Mouse (Mus musculus): ENCODE data around the gene Spg7. TPM values are rescaled to one million over a fixed set of nuclear protein-coding genes. Genes with fewer than 3 reads are reported as not detected.

The Spg7 gene
- polyA plus RNA-seq, 1 experiment = 104 TPM

DNA sequence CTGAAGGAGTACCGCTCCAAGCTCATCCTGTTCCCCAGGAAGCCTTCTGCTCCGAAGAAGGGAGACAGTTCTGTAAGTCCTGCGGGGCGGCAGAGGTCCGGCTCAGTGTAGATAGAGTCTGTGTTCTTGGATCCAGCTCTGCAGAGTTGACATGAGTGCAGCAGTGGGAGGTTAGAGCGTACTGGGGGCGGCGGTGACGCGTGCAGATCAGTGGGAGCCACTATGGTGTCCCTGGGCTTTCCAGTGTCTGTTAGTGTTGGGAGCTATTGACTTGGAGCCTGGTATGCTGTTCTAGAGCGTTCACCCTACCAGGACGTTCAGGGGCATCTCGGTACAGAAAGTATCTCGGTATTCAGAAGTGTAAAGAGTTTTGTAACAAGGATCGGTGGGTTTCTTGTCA is 40.5 kb downstream of the Spg7 start:
- no peak overlapping the region for H3K27ac ChIP-seq (ENCODE audit: insufficient read depth, low read length)
- H3K4me3 ChIP-seq (replicated peaks; ENCODE audit: insufficient read depth, low read depth, low read length) = peak overlapping the region; percentile 58
- WGBS = 6% methylated on average over 15 of the region's 15 CpGs
- 0 out of 2 replicates have a peak, but pooled peaks cover 2% of the 10 kb centered on the region for H3K4me1 ChIP-seq (ENCODE audit: control insufficient read depth, insufficient read depth, low read length)
- H3K27me3 ChIP-seq (ENCODE audit: control insufficient read depth, insufficient read depth, low read length) = no peaks in the 10 kb centered on the region
- no peak for DNase-seq
- TF ChIP-seq CTCF (IDR thresholded peaks at IDR 0.05; ENCODE audit: borderline replicate concordance, insufficient read depth, low read depth, low read length) (no peak), POLR2A (IDR thresholded peaks at IDR 0.05; ENCODE audit: borderline replicate concordance, insufficient read depth, low read length) (no peak)

DNA sequence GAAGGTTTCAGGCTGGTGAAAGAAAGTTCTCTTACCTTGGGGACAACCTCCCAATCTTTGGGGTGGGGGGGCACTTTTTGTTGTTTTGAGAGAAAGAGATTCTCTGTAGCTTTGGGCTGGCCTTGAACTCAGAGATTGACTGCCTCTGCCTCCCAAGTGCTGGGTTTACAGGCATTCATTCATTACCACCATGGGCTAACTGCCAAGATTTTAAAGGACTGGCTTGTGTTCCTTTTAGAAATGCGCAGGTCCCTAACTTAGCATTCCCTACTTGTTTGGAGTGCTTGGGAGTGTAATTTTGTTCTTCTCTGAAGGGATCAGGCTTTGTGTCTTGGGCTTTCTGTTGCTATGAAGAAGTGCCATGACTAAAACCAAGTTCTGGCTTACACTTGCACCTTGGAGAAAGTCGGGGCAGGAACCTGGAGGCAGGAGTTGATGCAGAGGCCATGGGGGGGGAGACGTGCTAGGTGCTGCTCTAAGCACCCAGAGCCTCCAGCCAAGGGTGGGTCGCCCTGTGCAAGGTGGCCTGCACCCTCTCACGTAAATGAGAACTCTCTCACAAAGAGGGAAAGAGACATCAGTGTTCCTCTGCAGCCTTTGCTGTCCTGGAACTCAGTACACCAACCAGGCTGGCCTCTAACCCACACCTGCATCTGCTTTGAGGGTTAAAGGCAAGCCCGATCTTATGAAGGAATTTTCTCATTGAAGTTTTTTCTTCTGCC is 41.5 kb downstream of the Spg7 start:
- H3K27ac ChIP-seq (ENCODE audit: insufficient read depth, low read length) = no peak overlapping the region
- no peak overlapping the region for H3K4me3 ChIP-seq (replicated peaks; ENCODE audit: insufficient read depth, low read depth, low read length)
- H3K4me1 ChIP-seq (ENCODE audit: control insufficient read depth, insufficient read depth, low read length) = 0 out of 2 replicates have a peak, but pooled peaks cover 2% of the 10 kb centered on the region
- no peak for DNase-seq
- no peaks in the 10 kb centered on the region for H3K27me3 ChIP-seq (ENCODE audit: control insufficient read depth, insufficient read depth, low read length)
- 67% methylated on average over 6 of the region's 6 CpGs for WGBS
- TF ChIP-seq POLR2A (IDR thresholded peaks at IDR 0.05; ENCODE audit: borderline replicate concordance, insufficient read depth, low read length) = no peak
- TF ChIP-seq CTCF (IDR thresholded peaks at IDR 0.05; ENCODE audit: borderline replicate concordance, insufficient read depth, low read depth, low read length) = no peak

GRCm38 (mm10) chr8:123105553-123106326 is 43.0 kb downstream of the Spg7 start:
- Histone ChIP-seq H3K27me3 (ENCODE audit: control insufficient read depth, insufficient read depth, low read length) (no peaks in the 10 kb centered on the region), H3K27ac (ENCODE audit: insufficient read depth, low read length) (no peak overlapping the region), H3K4me3 (replicated peaks; ENCODE audit: insufficient read depth, low read depth, low read length) (no peak overlapping the region), H3K4me1 (ENCODE audit: control insufficient read depth, insufficient read depth, low read length) (0 out of 2 replicates have a peak, but pooled peaks cover 2% of the 10 kb centered on the region)
- WGBS = 52% methylated on average over 5 of the region's 5 CpGs
- DNase-seq = peak in 1 of 2 experiments; percentile 30
- TF ChIP-seq POLR2A (IDR thresholded peaks at IDR 0.05; ENCODE audit: borderline replicate concordance, insufficient read depth, low read length) = no peak
- peak; percentile 29; the same call in 1 of the 2 replicates for TF ChIP-seq CTCF (IDR thresholded peaks at IDR 0.05; ENCODE audit: borderline replicate concordance, insufficient read depth, low read depth, low read length)

GRCm38 (mm10) chr8:123106531-123106930 is 43.8 kb downstream of the Spg7 start:
- WGBS = 31% methylated on average over 2 of the region's 2 CpGs
- 0 out of 2 replicates have a peak, but pooled peaks cover 2% of the 10 kb centered on the region for H3K4me1 ChIP-seq (ENCODE audit: control insufficient read depth, insufficient read depth, low read length)
- no peak overlapping the region for H3K27ac ChIP-seq (ENCODE audit: insufficient read depth, low read length)
- TF ChIP-seq CTCF (IDR thresholded peaks at IDR 0.05; ENCODE audit: borderline replicate concordance, insufficient read depth, low read depth, low read length) (peak; percentile 20; the same call in 1 of the 2 replicates), POLR2A (IDR thresholded peaks at IDR 0.05; ENCODE audit: borderline replicate concordance, insufficient read depth, low read length) (no peak)
- no peak for DNase-seq
- no peaks in the 10 kb centered on the region for H3K27me3 ChIP-seq (ENCODE audit: control insufficient read depth, insufficient read depth, low read length)
- H3K4me3 ChIP-seq (replicated peaks; ENCODE audit: insufficient read depth, low read depth, low read length) = no peak overlapping the region

DNA sequence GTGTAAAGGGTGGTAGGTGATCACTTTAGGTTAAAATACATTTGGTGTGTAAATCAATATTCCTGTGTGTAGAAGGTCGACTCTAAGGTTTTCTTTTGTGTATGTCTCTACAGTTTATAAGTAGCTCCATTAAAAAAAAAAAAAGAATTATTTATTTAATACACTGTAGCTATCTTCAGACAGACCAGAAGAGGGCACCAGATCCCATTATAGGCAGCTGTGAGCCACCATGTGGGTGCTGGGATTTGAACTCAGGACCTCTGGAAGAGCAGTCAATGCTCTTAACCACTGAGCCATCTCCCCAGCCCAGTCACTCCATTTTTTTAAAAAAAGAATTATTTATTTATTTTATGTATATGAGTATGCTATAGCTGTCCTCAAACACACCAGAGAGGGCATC is 45.3 kb downstream of the Spg7 start:
- TF ChIP-seq CTCF (IDR thresholded peaks at IDR 0.05; ENCODE audit: borderline replicate concordance, insufficient read depth, low read depth, low read length) (peak; percentile 21; the same call in 1 of the 2 replicates), POLR2A (IDR thresholded peaks at IDR 0.05; ENCODE audit: borderline replicate concordance, insufficient read depth, low read length) (no peak)
- Histone ChIP-seq H3K27ac (ENCODE audit: insufficient read depth, low read length) (no peak overlapping the region), H3K27me3 (ENCODE audit: control insufficient read depth, insufficient read depth, low read length) (no peaks in the 10 kb centered on the region), H3K4me1 (ENCODE audit: control insufficient read depth, insufficient read depth, low read length) (0 out of 2 replicates have a peak, but pooled peaks cover 2% of the 10 kb centered on the region), H3K4me3 (replicated peaks; ENCODE audit: insufficient read depth, low read depth, low read length) (no peak overlapping the region)
- 72% methylated on average over 1 of the region's 1 CpGs for WGBS
- no peak for DNase-seq

- no peak for DNase-seq
- H3K4me3 ChIP-seq (replicated peaks; ENCODE audit: insufficient read depth, low read depth, low read length) = no peak overlapping the region
- no peak overlapping the region for H3K27ac ChIP-seq (ENCODE audit: insufficient read depth, low read length)
- H3K4me1 ChIP-seq (ENCODE audit: control insufficient read depth, insufficient read depth, low read length) = no peaks in the 10 kb centered on the region
- TF ChIP-seq POLR2A (IDR thresholded peaks at IDR 0.05; ENCODE audit: borderline replicate concordance, insufficient read depth, low read length) = no peak
- TF ChIP-seq CTCF (IDR thresholded peaks at IDR 0.05; ENCODE audit: borderline replicate concordance, insufficient read depth, low read depth, low read length) = no peak
- WGBS = 36% methylated on average over 5 of the region's 5 CpGs
- H3K27me3 ChIP-seq (ENCODE audit: control insufficient read depth, insufficient read depth, low read length) = no peaks in the 10 kb centered on the region
Measured at GRCm38 (mm10) chr8:123108953-123109352, 46.2 kb downstream of the Spg7 start.

DNA sequence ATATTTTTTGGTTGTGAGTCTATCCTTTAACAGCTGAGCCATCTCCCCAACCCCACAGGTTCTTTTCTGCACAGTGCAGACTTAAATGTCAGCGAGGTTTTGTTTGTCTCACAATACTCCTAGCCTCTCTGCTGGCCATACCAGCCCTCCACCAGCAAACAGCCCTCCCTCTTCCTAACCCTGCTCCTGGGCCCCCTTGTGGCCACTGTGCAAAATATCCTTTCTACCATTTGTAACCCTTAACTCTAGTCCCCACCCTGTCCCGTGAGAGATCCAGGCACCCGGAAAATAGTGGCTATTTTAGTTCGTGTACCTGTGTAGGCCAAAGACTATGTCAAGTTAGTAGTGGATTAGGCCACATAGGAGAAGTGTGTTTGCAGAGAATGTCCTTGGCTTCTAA is 47.9 kb downstream of the Spg7 start:
- no peak overlapping the region for H3K27ac ChIP-seq (ENCODE audit: insufficient read depth, low read length)
- TF ChIP-seq POLR2A (IDR thresholded peaks at IDR 0.05; ENCODE audit: borderline replicate concordance, insufficient read depth, low read length) = no peak
- TF ChIP-seq CTCF (IDR thresholded peaks at IDR 0.05; ENCODE audit: borderline replicate concordance, insufficient read depth, low read depth, low read length) = peak; percentile 69
- H3K4me3 ChIP-seq (replicated peaks; ENCODE audit: insufficient read depth, low read depth, low read length) = no peak overlapping the region
- no peaks in the 10 kb centered on the region for H3K27me3 ChIP-seq (ENCODE audit: control insufficient read depth, insufficient read depth, low read length)
- H3K4me1 ChIP-seq (ENCODE audit: control insufficient read depth, insufficient read depth, low read length) = no peaks in the 10 kb centered on the region
- WGBS = 11% methylated on average over 4 of the region's 4 CpGs
- DNase-seq = peak in 1 of 2 experiments; percentile 34

All from cerebellum, adult 2 months (tissue).